30 mouse cellular contexts compared by ENCODE assay signal in the genomic region with DNA sequence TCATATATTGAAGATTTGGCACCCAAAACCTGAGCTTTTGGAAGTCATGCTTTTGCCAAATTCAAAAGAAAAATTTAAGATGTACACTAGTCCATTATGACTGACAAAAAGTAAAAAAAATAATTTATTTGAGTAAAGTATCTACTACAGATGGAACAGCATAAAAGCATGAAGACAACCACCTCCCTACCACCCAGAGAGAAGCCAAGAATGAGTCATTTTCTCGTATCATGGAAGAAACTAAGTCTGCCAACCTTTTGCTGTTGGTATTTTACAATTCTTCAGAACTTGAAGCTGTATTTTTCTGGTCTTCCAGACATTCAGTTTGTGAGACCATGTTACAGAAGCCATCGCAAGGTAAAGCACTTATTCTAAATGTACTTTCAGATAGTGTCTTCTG. TPM values are rescaled to one million over a fixed set of nuclear protein-coding genes. Genes with fewer than 3 reads are reported as not detected.
"Had no signal": no experiment of that assay in that cellular context is flagged by ENCODE, and none has a peak within 500 bp of the region (broad histone marks: within the 10 kb centered on the region; RNA-seq: fewer than 3 reads in every experiment).

No protein-coding gene starts in this region.

- H3K9ac ChIP-seq: embryonic facial prominence, embryonic 12.5 days; embryonic facial prominence, embryonic 13.5 days; embryonic facial prominence, embryonic 15.5 days; forebrain, embryonic 12.5 days; forebrain, embryonic 15.5 days; forebrain, postnatal 0 days had no signal

- H3K4me2 ChIP-seq: embryonic facial prominence, embryonic 12.5 days; embryonic facial prominence, embryonic 13.5 days; embryonic facial prominence, embryonic 15.5 days; forebrain, embryonic 12.5 days; forebrain, embryonic 15.5 days had no signal

- H3K36me3 ChIP-seq: embryonic facial prominence, embryonic 10.5 days; embryonic facial prominence, embryonic 12.5 days; embryonic facial prominence, embryonic 13.5 days; embryonic facial prominence, embryonic 15.5 days; forebrain, embryonic 10.5 days; forebrain, embryonic 12.5 days; forebrain, embryonic 15.5 days; heart, embryonic 10.5 days had no signal

- H3K27me3 ChIP-seq: embryonic facial prominence, embryonic 12.5 days; embryonic facial prominence, embryonic 13.5 days; embryonic facial prominence, embryonic 15.5 days; forebrain, embryonic 12.5 days; forebrain, embryonic 15.5 days had no signal

- H3K4me3 ChIP-seq: embryonic facial prominence, embryonic 10.5 days; embryonic facial prominence, embryonic 12.5 days; embryonic facial prominence, embryonic 13.5 days; embryonic facial prominence, embryonic 15.5 days; erythroblast, embryonic 14.5 days; forebrain, embryonic 10.5 days; forebrain, embryonic 12.5 days; forebrain, embryonic 15.5 days; gastrocnemius, adult 2 months; heart, adult 2 months; heart, embryonic 10.5 days had no signal

- H3K27ac ChIP-seq: embryonic facial prominence, embryonic 10.5 days; embryonic facial prominence, embryonic 12.5 days; embryonic facial prominence, embryonic 13.5 days; embryonic facial prominence, embryonic 15.5 days; forebrain, embryonic 10.5 days; forebrain, embryonic 12.5 days; forebrain, embryonic 15.5 days; gastrocnemius, adult 2 months; heart, adult 2 months; heart, embryonic 10.5 days had no signal

- DNase-seq: cerebellum, adult 8-10 months; cerebellum, adult 9-10 months; cerebellum, adult 9-11 months; cerebellum, postnatal 10 days; cerebellum, postnatal 14 days; cerebellum, postnatal 25 days; cerebellum, postnatal 36 days; embryo, embryonic 11 days; forebrain, postnatal 0 days; gastrocnemius, adult 2 months; gastrocnemius, postnatal 10 days; gastrocnemius, postnatal 14 days; gastrocnemius, postnatal 25 days; gastrocnemius, postnatal 36 days; heart, adult 11 months; heart, adult 18-20 months; heart, adult 2 months had no signal

- ATAC-seq: forebrain, embryonic 14.5 days; forebrain, embryonic 15.5 days; forebrain, embryonic 16.5 days; forebrain, postnatal 0 days had no signal

- H3K9me3 ChIP-seq: embryonic facial prominence, embryonic 10.5 days; embryonic facial prominence, embryonic 12.5 days; embryonic facial prominence, embryonic 13.5 days; embryonic facial prominence, embryonic 15.5 days; forebrain, embryonic 10.5 days; forebrain, embryonic 12.5 days; forebrain, embryonic 15.5 days; heart, embryonic 10.5 days had no signal

- H3K4me1 ChIP-seq: embryonic facial prominence, embryonic 10.5 days; embryonic facial prominence, embryonic 12.5 days; embryonic facial prominence, embryonic 13.5 days; embryonic facial prominence, embryonic 15.5 days; forebrain, embryonic 10.5 days; forebrain, embryonic 12.5 days; forebrain, embryonic 15.5 days; heart, embryonic 10.5 days had no signal

RNA-seq across cellular contexts. Expression of a gene that starts 13.9 kb away (rescaled TPM):
- total RNA-seq: common myeloid progenitor, adult 5-6 weeks; gastrocnemius, postnatal 36 days; granulocyte monocyte progenitor cell, adult 5-6 weeks had no signal
- polyA plus RNA-seq: erythroblast, embryonic 14.5 days had no signal
